In the genomic region with DNA sequence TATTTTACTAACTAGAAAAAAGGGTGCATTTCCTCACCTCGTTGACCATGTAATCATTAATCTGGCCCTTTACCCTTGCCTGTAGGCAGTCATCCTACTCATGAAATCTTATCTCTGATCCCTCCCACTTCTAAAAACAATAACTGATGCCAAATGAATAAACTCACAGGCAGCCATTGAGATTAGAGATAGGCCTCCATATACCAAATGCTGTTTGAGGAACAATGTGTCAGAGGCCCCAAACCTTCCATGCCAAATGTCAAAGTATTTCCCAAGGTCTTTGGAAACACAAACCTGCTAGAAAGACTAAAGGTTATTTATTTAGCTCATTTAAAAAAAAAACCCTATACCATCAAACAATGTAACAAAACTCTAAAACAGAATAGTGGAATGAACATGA, we compare ENCODE assay signal across 18 mouse cellular contexts. TPM values are rescaled to one million over a fixed set of nuclear protein-coding genes. Genes with fewer than 3 reads are reported as not detected.
"Had no signal": no experiment of that assay in that cellular context is flagged by ENCODE, and none has a peak within 500 bp of the region (broad histone marks: within the 10 kb centered on the region; RNA-seq: fewer than 3 reads in every experiment).

No protein-coding gene starts in this region.

- H3K27ac ChIP-seq: lung, embryonic 15.5 days; macrophage; midbrain, embryonic 13.5 days; midbrain, embryonic 15.5 days; neural tube, embryonic 12.5 days; stomach, embryonic 15.5 days; stomach, postnatal 0 days had no signal

- H3K4me2 ChIP-seq: lung, embryonic 15.5 days; midbrain, embryonic 11.5 days; midbrain, embryonic 13.5 days; midbrain, embryonic 15.5 days; neural tube, embryonic 12.5 days; stomach, embryonic 15.5 days had no signal

- DNase-seq: lung, postnatal 14 days; lung, postnatal 36 days; right cerebral cortex, postnatal 14 days; thymus, adult 2 months; thymus, postnatal 25 days; thymus, postnatal 4 days had no signal

- ATAC-seq: lung, postnatal 0 days; midbrain, embryonic 13.5 days; midbrain, embryonic 15.5 days had no signal

- H3K27me3 ChIP-seq: lung, embryonic 15.5 days; megakaryocyte, embryonic 14.5 days; midbrain, embryonic 13.5 days; midbrain, embryonic 15.5 days; neural tube, embryonic 12.5 days; stomach, embryonic 15.5 days had no signal

- H3K9ac ChIP-seq: lung, embryonic 15.5 days; midbrain, embryonic 13.5 days; midbrain, embryonic 15.5 days; neural tube, embryonic 12.5 days; stomach, embryonic 15.5 days had no signal

- H3K4me3 ChIP-seq: lung, embryonic 15.5 days; megakaryocyte, embryonic 14.5 days; midbrain, embryonic 13.5 days; midbrain, embryonic 15.5 days; neural tube, embryonic 12.5 days; stomach, embryonic 15.5 days had no signal

- H3K9me3 ChIP-seq: lung, embryonic 15.5 days; stomach, embryonic 15.5 days had no signal

- H3K4me1 ChIP-seq: lung, embryonic 15.5 days; midbrain, embryonic 13.5 days; midbrain, embryonic 15.5 days; neural tube, embryonic 12.5 days; stomach, embryonic 15.5 days had no signal

- H3K36me3 ChIP-seq: lung, embryonic 15.5 days; midbrain, embryonic 13.5 days; midbrain, embryonic 15.5 days; neural tube, embryonic 12.5 days; stomach, embryonic 15.5 days had no signal

RNA-seq across cellular contexts. Expression of gene Pdcd1lg2, which starts 14.4 kb away (rescaled TPM):
- total RNA-seq: megakaryocyte progenitor cell, adult 5-6 weeks had no signal
- polyA plus RNA-seq: midbrain, embryonic 11.5 days; midbrain, embryonic 15.5 days; neural tube, embryonic 12.5 days; neural tube, embryonic 14.5 days; stomach, embryonic 15.5 days had no signal
